Mouse (Mus musculus): ENCODE results near the gene Gsg1. TPM values are rescaled to one million over a fixed set of nuclear protein-coding genes. Genes with fewer than 3 reads are reported as not detected.
A peak's percentile ranks its signal among the peaks of the same experiment; 100 is the strongest.

Gene Gsg1
- polyA plus RNA-seq, 1 experiment from 2014 or later = 0.26 TPM

- Histone ChIP-seq H3K27me3 (ENCODE audit: insufficient read depth, low read length) (no peaks in the 10 kb centered on the region), H3K4me2 (ENCODE audit: low read depth, low read length) (no peak overlapping the region), H3K4me3 (ENCODE audit: low read depth, low read length) (no peak overlapping the region), H3K4me1 (ENCODE audit: insufficient read depth) (no peaks in the 10 kb centered on the region), H3K9me3 (ENCODE audit: low read length) (no peaks in the 10 kb centered on the region), H3K27ac (ENCODE audit: low read depth) (no peak overlapping the region), H3K9ac (replicated peaks) (no peak overlapping the region), H3K36me3 (replicated peaks; ENCODE audit: insufficient read depth, low read length) (no peaks in the 10 kb centered on the region)
- WGBS (ENCODE audit: insufficient replicate concordance) = 45% methylated on average over 3 of the region's 3 CpGs
- TF ChIP-seq EP300 (IDR thresholded peaks at IDR 0.05; ENCODE audit: low read depth) (no peak), CTCF (IDR thresholded peaks at IDR 0.05; ENCODE audit: low read depth) (no peak)
- ATAC-seq (no peak), DNase-seq (no peak)
Measured at GRCm38 (mm10) chr6:135267221-135267620, 13.1 kb upstream of the Gsg1 start.

- Histone ChIP-seq H3K4me1 (ENCODE audit: insufficient read depth) (no peaks in the 10 kb centered on the region), H3K36me3 (replicated peaks; ENCODE audit: insufficient read depth, low read length) (no peaks in the 10 kb centered on the region), H3K9ac (replicated peaks) (no peak overlapping the region), H3K9me3 (ENCODE audit: low read length) (no peaks in the 10 kb centered on the region), H3K27me3 (ENCODE audit: insufficient read depth, low read length) (no peaks in the 10 kb centered on the region), H3K4me2 (ENCODE audit: low read depth, low read length) (no peak overlapping the region), H3K4me3 (ENCODE audit: low read depth, low read length) (no peak overlapping the region), H3K27ac (ENCODE audit: low read depth) (no peak overlapping the region)
- TF ChIP-seq EP300 (IDR thresholded peaks at IDR 0.05; ENCODE audit: low read depth) = no peak
- no peak for TF ChIP-seq CTCF (IDR thresholded peaks at IDR 0.05; ENCODE audit: low read depth)
- ATAC-seq (no peak), DNase-seq (no peak)
- WGBS (ENCODE audit: insufficient replicate concordance) = 83% methylated on average over 1 of the region's 1 CpGs
Measured at GRCm38 (mm10) chr6:135266056-135266455, 11.9 kb upstream of the Gsg1 start.

- H3K27me3 ChIP-seq (ENCODE audit: insufficient read depth, low read length) = no peaks in the 10 kb centered on the region
- H3K9me3 ChIP-seq (ENCODE audit: low read length) = no peaks in the 10 kb centered on the region
- WGBS (ENCODE audit: insufficient replicate concordance) = 89% methylated on average over 6 of the region's 6 CpGs
- DNase-seq = no peak
- H3K4me2 ChIP-seq (ENCODE audit: low read depth, low read length) = no peak overlapping the region
- H3K27ac ChIP-seq (ENCODE audit: low read depth) = no peak overlapping the region
- TF ChIP-seq CTCF (IDR thresholded peaks at IDR 0.05; ENCODE audit: low read depth) = peak; percentile 53
- no peak for TF ChIP-seq EP300 (IDR thresholded peaks at IDR 0.05; ENCODE audit: low read depth)
- H3K4me1 ChIP-seq (ENCODE audit: insufficient read depth) = no peaks in the 10 kb centered on the region
- no peaks in the 10 kb centered on the region for H3K36me3 ChIP-seq (replicated peaks; ENCODE audit: insufficient read depth, low read length)
- no peak for ATAC-seq
- no peak overlapping the region for H3K4me3 ChIP-seq (ENCODE audit: low read depth, low read length)
- H3K9ac ChIP-seq (replicated peaks) = no peak overlapping the region
Measured at GRCm38 (mm10) chr6:135264136-135264535, 10.0 kb upstream of the Gsg1 start.

- Histone ChIP-seq H3K4me1 (ENCODE audit: insufficient read depth) (no peaks in the 10 kb centered on the region), H3K27me3 (ENCODE audit: insufficient read depth, low read length) (no peaks in the 10 kb centered on the region), H3K4me2 (ENCODE audit: low read depth, low read length) (no peak overlapping the region), H3K27ac (ENCODE audit: low read depth) (no peak overlapping the region), H3K4me3 (ENCODE audit: low read depth, low read length) (no peak overlapping the region), H3K9me3 (ENCODE audit: low read length) (no peaks in the 10 kb centered on the region), H3K9ac (replicated peaks) (no peak overlapping the region), H3K36me3 (replicated peaks; ENCODE audit: insufficient read depth, low read length) (no peaks in the 10 kb centered on the region)
- ATAC-seq (no peak), DNase-seq (no peak)
- TF ChIP-seq EP300 (IDR thresholded peaks at IDR 0.05; ENCODE audit: low read depth) = no peak
- 61% methylated on average over 2 of the region's 2 CpGs for WGBS (ENCODE audit: insufficient replicate concordance)
Measured at GRCm38 (mm10) chr6:135262565-135262964, 8.4 kb upstream of the Gsg1 start.

GRCm38 (mm10) chr6:135261124-135261523 is 7.0 kb upstream of the Gsg1 start:
- no peak overlapping the region for H3K27ac ChIP-seq (ENCODE audit: low read depth)
- TF ChIP-seq CTCF (IDR thresholded peaks at IDR 0.05; ENCODE audit: low read depth) = no peak
- H3K4me2 ChIP-seq (ENCODE audit: low read depth, low read length) = no peak overlapping the region
- no peaks in the 10 kb centered on the region for H3K4me1 ChIP-seq (ENCODE audit: insufficient read depth)
- DNase-seq (no peak), ATAC-seq (no peak)
- WGBS (ENCODE audit: insufficient replicate concordance) = 70% methylated on average over 9 of the region's 9 CpGs
- H3K36me3 ChIP-seq (replicated peaks; ENCODE audit: insufficient read depth, low read length) = no peaks in the 10 kb centered on the region
- H3K4me3 ChIP-seq (ENCODE audit: low read depth, low read length) = no peak overlapping the region
- no peaks in the 10 kb centered on the region for H3K9me3 ChIP-seq (ENCODE audit: low read length)
- H3K9ac ChIP-seq (replicated peaks) = no peak overlapping the region
- H3K27me3 ChIP-seq (ENCODE audit: insufficient read depth, low read length) = no peaks in the 10 kb centered on the region

- Histone ChIP-seq H3K4me2 (ENCODE audit: low read depth, low read length) (no peak overlapping the region), H3K9ac (replicated peaks) (no peak overlapping the region), H3K4me3 (ENCODE audit: low read depth, low read length) (no peak overlapping the region), H3K4me1 (ENCODE audit: insufficient read depth) (no peaks in the 10 kb centered on the region), H3K9me3 (ENCODE audit: low read length) (no peaks in the 10 kb centered on the region), H3K27me3 (ENCODE audit: insufficient read depth, low read length) (no peaks in the 10 kb centered on the region), H3K27ac (ENCODE audit: low read depth) (no peak overlapping the region), H3K36me3 (replicated peaks; ENCODE audit: insufficient read depth, low read length) (no peaks in the 10 kb centered on the region)
- no peak for DNase-seq
- no peak for TF ChIP-seq EP300 (IDR thresholded peaks at IDR 0.05; ENCODE audit: low read depth)
- TF ChIP-seq CTCF (IDR thresholded peaks at IDR 0.05; ENCODE audit: low read depth) = peak; percentile 20; the same call in 1 of the 2 replicates
- no peak for ATAC-seq
- 81% methylated on average over 6 of the region's 6 CpGs for WGBS (ENCODE audit: insufficient replicate concordance)
Measured at GRCm38 (mm10) chr6:135260435-135260834, 6.3 kb upstream of the Gsg1 start.

- ATAC-seq = peak; percentile 72
- peaks cover 6% of the 10 kb centered on the region; the same call in 1 of the 2 replicates for H3K4me1 ChIP-seq (ENCODE audit: insufficient read depth)
- WGBS (ENCODE audit: insufficient replicate concordance) = 6% methylated on average over 16 of the region's 16 CpGs
Measured at GRCm38 (mm10) chr6:135252728-135253077, 1.4 kb downstream of the Gsg1 start.

More at GRCm38 (mm10) chr6:135252728-135253077, 1.4 kb downstream of the Gsg1 start:
- Histone ChIP-seq H3K9me3 (ENCODE audit: low read length) (no peaks in the 10 kb centered on the region), H3K36me3 (replicated peaks; ENCODE audit: insufficient read depth, low read length) (no peaks in the 10 kb centered on the region), H3K27ac (ENCODE audit: low read depth) (0 out of 2 replicates have a peak overlapping the region, but pooled peaks have one; percentile 51), H3K4me3 (ENCODE audit: low read depth, low read length) (no peak overlapping the region), H3K27me3 (ENCODE audit: insufficient read depth, low read length) (peaks cover 10% of the 10 kb centered on the region; the same call in 1 of the 2 replicates), H3K9ac (replicated peaks) (no peak overlapping the region), H3K4me2 (ENCODE audit: low read depth, low read length) (peak overlapping the region; percentile 35)
- TF ChIP-seq EP300 (IDR thresholded peaks at IDR 0.05; ENCODE audit: low read depth) (no peak), CTCF (IDR thresholded peaks at IDR 0.05; ENCODE audit: low read depth) (no peak)
- peak; percentile 60 for DNase-seq

All from liver, postnatal 0 days (tissue).